Mouse (Mus musculus) splenic B cell, adult 2 months (primary cell): Measurements from ENCODE around the gene Enah.

ENCODE experiments used
- DNase-seq: peaks from one replicate; pipeline ENCODE4 v3.0.0-alpha.2; 2011; ENCODE audit warnings: low read depth, low spot score
- H3K27me3 ChIP-seq: 2 replicates; pipeline ENCODE4 v1.6.1; 2012; ENCODE audit warnings: mild to moderate bottlenecking, low read length, moderate library complexity, mixed read lengths; ENCODE audit not compliant: control insufficient read depth, poor library complexity, insufficient read depth, severe bottlenecking
- H3K36me3 ChIP-seq: 2 replicates; pipeline ENCODE4 v1.6.1; 2012; ENCODE audit warnings: mild to moderate bottlenecking, low read length, moderate library complexity, mixed read lengths; ENCODE audit not compliant: control insufficient read depth, poor library complexity, insufficient read depth, severe bottlenecking

Gene Enah

DNA sequence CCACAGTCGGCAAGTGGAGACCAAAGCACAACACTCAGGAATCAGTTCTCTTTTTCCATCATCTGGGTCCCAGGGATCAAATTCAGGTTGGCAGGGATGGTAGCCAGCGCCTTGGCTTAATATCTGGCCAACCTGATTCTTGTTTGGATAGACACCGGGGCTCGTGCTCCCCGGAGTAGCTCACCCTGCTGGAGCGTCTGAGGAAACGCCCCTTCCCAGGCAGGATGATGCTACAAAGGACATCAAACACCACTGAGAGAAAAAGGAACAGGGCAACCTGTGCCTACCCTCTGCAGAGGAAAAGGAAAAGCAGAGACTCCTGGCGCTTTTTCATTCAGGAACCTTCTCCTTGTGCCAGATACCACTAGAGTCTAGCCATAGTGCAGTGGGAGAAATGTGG, 156.4 kb downstream of the Enah start:
- DNase-seq, result no peak
- H3K27me3 ChIP-seq, result no peaks in the 10 kb centered on the region
- H3K36me3 ChIP-seq, result no peaks in the 10 kb centered on the region

DNA sequence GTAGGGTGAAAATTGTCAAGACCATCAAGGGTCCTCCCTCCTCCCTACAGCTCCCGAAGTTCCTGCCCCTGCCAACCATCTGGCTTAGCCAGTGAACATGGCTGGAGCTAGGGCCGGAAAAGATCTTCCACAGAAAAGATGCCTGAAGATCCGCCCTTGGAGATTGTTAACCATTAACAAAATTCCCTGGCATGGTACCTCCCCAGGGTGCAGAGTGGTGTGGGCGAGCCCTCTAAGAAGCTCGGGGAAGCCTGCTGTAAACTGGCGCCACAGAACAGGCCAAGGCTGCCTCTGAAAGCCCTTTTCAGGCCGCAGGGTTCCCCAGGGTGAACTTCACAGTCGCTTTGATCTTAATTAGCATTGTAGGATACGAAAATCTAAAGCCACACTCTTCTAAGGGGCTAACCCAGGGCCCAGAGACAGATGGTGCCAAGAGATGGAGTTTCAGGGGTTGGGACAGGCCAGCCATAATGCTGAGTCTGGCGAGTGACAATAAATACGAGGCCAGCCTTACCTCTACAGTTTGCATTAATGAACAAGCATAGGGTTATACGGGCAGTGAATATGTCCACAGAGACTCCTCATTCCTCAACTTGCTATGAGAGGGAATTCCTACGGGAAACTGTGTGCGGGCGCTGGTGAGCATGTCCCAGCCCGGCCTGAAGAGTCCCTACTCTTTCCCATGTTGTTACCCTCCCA, 157.0 kb downstream of the Enah start:
- no peak for DNase-seq
- Histone ChIP-seq H3K27me3 (no peaks in the 10 kb centered on the region), H3K36me3 (no peaks in the 10 kb centered on the region)

DNA sequence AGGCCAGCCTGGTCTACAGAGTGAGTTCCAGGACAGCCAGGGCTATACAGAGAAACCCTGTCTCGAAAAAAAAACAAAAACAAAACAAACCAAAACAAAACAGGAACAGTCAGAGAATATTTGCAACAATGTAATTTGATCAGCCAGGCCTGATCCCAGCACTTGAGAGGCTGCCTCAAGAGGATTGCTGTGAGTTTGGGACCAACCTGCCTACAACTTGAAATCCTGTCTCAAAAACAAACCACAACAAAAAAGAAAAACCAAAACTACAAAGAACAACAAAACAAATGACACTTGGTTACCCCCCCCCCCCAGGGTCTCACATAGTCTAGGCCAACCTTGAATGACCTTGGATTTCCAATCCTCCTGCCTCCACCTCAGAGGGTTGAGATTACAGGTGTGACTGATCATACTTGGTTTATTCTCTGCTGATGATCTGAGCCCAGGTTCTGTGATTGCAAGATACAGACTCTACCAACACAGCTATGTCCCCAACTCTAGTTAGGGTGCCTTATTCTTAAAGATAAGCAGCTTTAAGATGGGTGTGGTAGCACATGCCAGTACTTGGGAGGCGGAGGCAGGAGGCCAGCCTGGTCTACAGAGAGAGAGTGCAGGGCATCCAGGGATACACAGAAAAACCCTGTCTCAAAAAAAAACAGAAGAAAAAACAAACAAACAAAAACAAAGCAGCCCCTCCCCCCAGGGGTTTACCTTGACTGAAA, 158.4 kb downstream of the Enah start:
- Histone ChIP-seq H3K36me3 (no peaks in the 10 kb centered on the region), H3K27me3 (no peaks in the 10 kb centered on the region)

GRCm38 (mm10) chr1:181860659-181861058, 159.1 kb downstream of the Enah start:
- peak; percentile 94 for DNase-seq
- no peaks in the 10 kb centered on the region for H3K36me3 ChIP-seq
- H3K27me3 ChIP-seq, result no peaks in the 10 kb centered on the region

More for the DNA sequence above, 158.4 kb downstream of the Enah start:
- DNase-seq, result no peak

- no peaks in the 10 kb centered on the region for H3K27me3 ChIP-seq
- H3K36me3 ChIP-seq, result no peaks in the 10 kb centered on the region
- no peak for DNase-seq
These were observed 163.5 kb downstream of the Enah start for GRCm38 (mm10) chr1:181856329-181856728.

- peak; percentile 20 for DNase-seq
- H3K27me3 ChIP-seq, result no peaks in the 10 kb centered on the region
- H3K36me3 ChIP-seq, result no peaks in the 10 kb centered on the region
These were observed 165.0 kb downstream of the Enah start for GRCm38 (mm10) chr1:181854829-181855228.

- peak; percentile 91 for DNase-seq
- no peaks in the 10 kb centered on the region for H3K27me3 ChIP-seq
- no peaks in the 10 kb centered on the region for H3K36me3 ChIP-seq
These were observed 166.6 kb downstream of the Enah start for GRCm38 (mm10) chr1:181853081-181853736.

DNA sequence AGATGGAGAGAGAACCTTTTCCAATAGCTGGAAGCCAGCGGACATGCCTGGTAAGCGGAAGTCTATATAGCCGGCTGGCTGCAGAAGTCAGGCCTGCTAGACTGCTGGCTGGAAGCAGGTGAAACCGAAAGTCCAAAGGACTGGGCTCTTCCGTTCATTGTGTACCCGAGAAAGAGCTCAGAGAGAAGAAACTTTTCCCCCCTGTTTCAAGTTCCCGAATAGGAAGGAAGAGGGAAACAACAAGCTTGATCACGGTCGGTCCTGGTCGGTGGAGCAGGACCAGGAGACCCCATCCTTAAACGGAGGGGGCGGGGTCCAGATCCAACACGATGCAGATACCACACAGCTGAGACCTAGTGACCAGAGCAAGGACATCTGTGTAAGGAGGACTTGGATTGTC, 167.3 kb downstream of the Enah start:
- peak; percentile 68 for DNase-seq
- no peaks in the 10 kb centered on the region for H3K36me3 ChIP-seq
- no peaks in the 10 kb centered on the region for H3K27me3 ChIP-seq

GRCm38 (mm10) chr1:181851521-181852310, 168.1 kb downstream of the Enah start:
- DNase-seq, result no peak
- H3K36me3 ChIP-seq, result no peaks in the 10 kb centered on the region
- H3K27me3 ChIP-seq, result no peaks in the 10 kb centered on the region

- DNase-seq, result no peak
- Histone ChIP-seq H3K27me3 (no peaks in the 10 kb centered on the region), H3K36me3 (no peaks in the 10 kb centered on the region)
These were observed 169.3 kb downstream of the Enah start for GRCm38 (mm10) chr1:181850441-181850840.

GRCm38 (mm10) chr1:181848210-181848609, 171.6 kb downstream of the Enah start:
- H3K36me3 ChIP-seq, result no peaks in the 10 kb centered on the region
- DNase-seq, result no peak

DNA sequence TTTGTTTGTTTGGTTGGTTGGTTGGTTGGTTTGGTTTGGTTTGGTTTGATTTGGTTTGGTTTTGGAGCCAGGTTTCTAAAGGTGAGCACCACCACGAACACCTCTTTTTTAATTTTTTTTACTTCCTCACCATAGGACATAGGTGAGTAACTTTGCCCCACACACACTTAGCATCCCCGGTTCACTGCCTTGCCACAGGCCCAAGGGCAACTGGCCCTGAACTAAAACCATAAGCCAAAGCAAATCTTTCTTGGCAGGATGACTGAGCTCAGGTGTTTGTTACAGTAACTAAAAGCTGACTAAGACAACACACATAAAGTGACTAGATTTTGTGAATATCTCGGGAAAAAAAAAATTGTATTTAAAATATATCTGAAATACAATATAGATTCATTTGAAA, 172.4 kb downstream of the Enah start:
- peak; percentile 64 for DNase-seq
- H3K36me3 ChIP-seq, result no peaks in the 10 kb centered on the region
- no peaks in the 10 kb centered on the region for H3K27me3 ChIP-seq

More at GRCm38 (mm10) chr1:181848210-181848609, 171.6 kb downstream of the Enah start:
- H3K27me3 ChIP-seq, result no peaks in the 10 kb centered on the region
